ENCODE assay signal across 13 mouse cellular contexts in the genomic region with DNA sequence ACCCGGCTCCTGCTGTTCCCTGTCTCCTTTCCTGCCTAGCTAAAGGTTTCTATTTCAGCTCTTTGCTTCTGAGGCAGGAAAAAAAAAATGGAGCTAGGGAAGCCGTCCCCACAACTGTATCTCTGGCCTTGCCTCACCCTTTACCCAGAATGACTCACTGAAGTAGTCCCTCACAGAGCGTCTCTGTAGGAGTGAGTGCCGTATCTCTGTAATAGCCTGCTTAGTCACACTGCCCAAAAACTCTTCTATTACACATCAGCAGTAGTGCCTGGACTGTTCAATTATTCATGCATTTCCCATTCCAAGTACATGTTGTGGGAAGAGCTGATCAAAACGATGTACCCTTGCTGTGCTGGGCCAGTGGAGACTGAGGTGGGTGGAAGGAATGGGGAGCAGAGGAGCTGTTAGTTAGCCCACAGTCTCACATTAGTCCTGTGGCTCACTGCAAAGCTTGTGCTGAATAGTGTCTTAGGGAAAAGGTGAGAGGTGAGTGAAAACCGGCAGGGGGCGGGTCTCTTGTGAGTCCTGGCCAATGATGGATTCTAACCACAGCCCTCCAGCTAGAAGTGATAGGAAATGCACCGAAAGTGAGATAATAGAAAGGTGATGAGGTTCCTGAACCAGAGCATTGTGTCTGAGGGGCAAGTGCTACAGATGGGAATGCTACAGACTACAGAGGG. TPM values are rescaled to one million over a fixed set of nuclear protein-coding genes. Genes with fewer than 3 reads are reported as not detected.
DNase-seq lines count a peak whose midpoint lies in the region; ATAC-seq and TF ChIP-seq lines count a peak whose summit lies in the region.
"Had no signal": no experiment of that assay in that cellular context is flagged by ENCODE, and none has a peak within 500 bp of the region (broad histone marks: within the 10 kb centered on the region; RNA-seq: fewer than 3 reads in every experiment).

No protein-coding gene starts in this region.

- H3K9me3 ChIP-seq in MEL (replicated peaks; ENCODE audit: insufficient read depth, low read length) = no peaks in the 10 kb centered on the region
- H3K9me3 ChIP-seq in heart, postnatal 0 days (replicated peaks; ENCODE audit: control insufficient read depth, low read length) = no peaks in the 10 kb centered on the region
- H3K9me3 ChIP-seq: hindbrain, embryonic 13.5 days; limb, embryonic 13.5 days; midbrain, embryonic 15.5 days had no signal

- no peaks in the 10 kb centered on the region for H3K79me2 ChIP-seq in MEL (ENCODE audit: control insufficient read depth, insufficient read depth, low read length, poor library complexity)

- DNase-seq in heart, adult 9 months (ENCODE audit: low spot score in 2 of 2) = peak; percentile 44 to 47
- no peak for DNase-seq in heart, postnatal 36 days
- DNase-seq in MEL (ENCODE audit: low read depth, low spot score) (peak; percentile 27), adipocyte (ENCODE audit: low spot score) (peak; percentile 77)
- DNase-seq in heart, postnatal 0 days (ENCODE audit: low spot score) = no peak
- DNase-seq in testis, postnatal 10 days (ENCODE audit: low spot score) = no peak
- no peak for DNase-seq in gastrocnemius, adult 8-10 months (ENCODE audit: low spot score in 2 of 2)
- DNase-seq: cerebellum, postnatal 36 days; lung, embryonic 14.5 days had no signal

- H3K4me2 ChIP-seq in heart, postnatal 0 days (ENCODE audit: low read depth, low read length) = no peak overlapping the region
- H3K4me2 ChIP-seq: hindbrain, embryonic 13.5 days; limb, embryonic 13.5 days; lung, embryonic 14.5 days; midbrain, embryonic 15.5 days had no signal

- H3K4me1 ChIP-seq in MEL (ENCODE audit: control insufficient read depth in 1 of 2, insufficient read depth in 2 of 2, low read length in 2 of 2) = no peaks in the 10 kb centered on the region; a peak in 1 of 4 replicates
- peaks cover 24% of the 10 kb centered on the region for H3K4me1 ChIP-seq in heart, postnatal 0 days (ENCODE audit: control insufficient read depth, insufficient read depth)
- H3K4me1 ChIP-seq: hindbrain, embryonic 13.5 days; limb, embryonic 13.5 days; midbrain, embryonic 15.5 days had no signal

- no peaks in the 10 kb centered on the region for H3K36me3 ChIP-seq in MEL (ENCODE audit: control insufficient read depth in 1 of 2, insufficient read depth in 2 of 2, low read length in 2 of 2)
- H3K36me3 ChIP-seq in heart, postnatal 0 days (replicated peaks; ENCODE audit: control insufficient read depth, insufficient read depth, low read length) = no peaks in the 10 kb centered on the region
- H3K36me3 ChIP-seq: hindbrain, embryonic 13.5 days; limb, embryonic 13.5 days; midbrain, embryonic 15.5 days had no signal

- intact Hi-C loops in heart, postnatal 36 days (cut with DNase I) = no loop called here

- TF ChIP-seq POLR2A in MEL (IDR thresholded peaks at IDR 0.05; ENCODE audit: control insufficient read depth in 1 of 2, insufficient read depth in 1 of 2, low read depth in 1 of 2, low read length in 2 of 2, poor library complexity in 1 of 2) = no peak

- peak; percentile 78 for ATAC-seq in heart, postnatal 0 days (ENCODE audit: insufficient read depth, low read depth)
- ATAC-seq: midbrain, embryonic 15.5 days had no signal

- TF ChIP-seq RAD21 in MEL (IDR thresholded peaks at IDR 0.05; ENCODE audit: low read depth, low read length) = no peak

- H3K4me3 ChIP-seq in MEL (ENCODE audit: control insufficient read depth in 1 of 2, insufficient read depth in 1 of 2, low read depth in 2 of 2, low read length in 2 of 2) = no peak overlapping the region
- H3K4me3 ChIP-seq in heart, postnatal 0 days (ENCODE audit: low read depth, low read length) = no peak overlapping the region
- H3K4me3 ChIP-seq: hindbrain, embryonic 13.5 days; limb, embryonic 13.5 days; midbrain, embryonic 15.5 days had no signal

- no peaks in the 10 kb centered on the region for H3K27me3 ChIP-seq in MEL (ENCODE audit: control insufficient read depth in 1 of 2, insufficient read depth in 2 of 2, low read length in 2 of 2)
- no peaks in the 10 kb centered on the region for H3K27me3 ChIP-seq in heart, postnatal 0 days (ENCODE audit: control insufficient read depth, insufficient read depth, low read length)
- H3K27me3 ChIP-seq: hindbrain, embryonic 13.5 days; limb, embryonic 13.5 days; midbrain, embryonic 15.5 days had no signal

- TF ChIP-seq CTCF in MEL (IDR thresholded peaks at IDR 0.05 in 2 of 3, conservative IDR thresholded peaks at IDR 0.05 in 1 of 3; ENCODE audit: control insufficient read depth in 1 of 3, insufficient read depth in 1 of 3, low read depth in 2 of 3, low read length in 3 of 3, poor library complexity in 1 of 3, severe bottlenecking in 1 of 3) = no peak
- TF ChIP-seq CTCF in heart, postnatal 0 days (IDR thresholded peaks at IDR 0.05; ENCODE audit: low read depth) = no peak

- no peak overlapping the region for H3K27ac ChIP-seq in MEL (ENCODE audit: control insufficient read depth, low read depth, low read length)
- H3K27ac ChIP-seq in heart, postnatal 0 days (ENCODE audit: low read depth) = peak overlapping the region; percentile 52
- H3K27ac ChIP-seq: hindbrain, embryonic 13.5 days; kidney, postnatal 0 days; limb, embryonic 13.5 days; midbrain, embryonic 15.5 days had no signal

- TF ChIP-seq EP300 in MEL (IDR thresholded peaks at IDR 0.05; ENCODE audit: low read depth in 1 of 2, low read length in 2 of 2) = no peak; a peak in 1 of 4 replicates
- TF ChIP-seq EP300 in heart, postnatal 0 days (IDR thresholded peaks at IDR 0.05; ENCODE audit: low read depth) = no peak

- no peak overlapping the region for H3K9ac ChIP-seq in MEL (ENCODE audit: control insufficient read depth, low read depth, low read length, poor library complexity, severe bottlenecking)
- no peak overlapping the region for H3K9ac ChIP-seq in heart, postnatal 0 days (replicated peaks; ENCODE audit: low read depth, low read length)
- H3K9ac ChIP-seq: hindbrain, embryonic 13.5 days; limb, embryonic 13.5 days; lung, embryonic 14.5 days; midbrain, embryonic 15.5 days had no signal

- 37% methylated on average over 8 of the region's 8 CpGs for WGBS in heart, postnatal 0 days

TF ChIP-seq in MEL, 35 proteins besides CTCF, POLR2A, EP300 and RAD21:
- no peak for TF ChIP-seq KAT2A (conservative IDR thresholded peaks at IDR 0.05; ENCODE audit: low read depth, low read length)
- TF ChIP-seq ZKSCAN1 (IDR thresholded peaks at IDR 0.05; ENCODE audit: low read depth, low read length) = no peak
- TF ChIP-seq SIN3A (IDR thresholded peaks at IDR 0.05; ENCODE audit: low read length) = no peak
- TF ChIP-seq MAX (IDR thresholded peaks at IDR 0.05; ENCODE audit: low read length) = no peak
- TF ChIP-seq POLR2AphosphoS5 (IDR thresholded peaks at IDR 0.05; ENCODE audit: borderline replicate concordance, low read depth, low read length) = no peak
- no peak for TF ChIP-seq GABPA (IDR thresholded peaks at IDR 0.05; ENCODE audit: low read depth, low read length)
- no peak for TF ChIP-seq TBP (IDR thresholded peaks at IDR 0.05; ENCODE audit: low read depth, low read length)
- TF ChIP-seq RCOR1 (IDR thresholded peaks at IDR 0.05; ENCODE audit: low read depth, low read length) = no peak
- no peak for TF ChIP-seq MYB (IDR thresholded peaks at IDR 0.05; ENCODE audit: low read depth, low read length)
- no peak for TF ChIP-seq SMC3 (IDR thresholded peaks at IDR 0.05; ENCODE audit: low read depth, low read length)
- TF ChIP-seq BHLHE40 (IDR thresholded peaks at IDR 0.05; ENCODE audit: borderline replicate concordance, low read depth, low read length) = no peak
- TF ChIP-seq GATA1 (IDR thresholded peaks at IDR 0.05; ENCODE audit: low read depth, low read length) = no peak
- TF ChIP-seq NRF1 (IDR thresholded peaks at IDR 0.05; ENCODE audit: insufficient read depth, low read depth, low read length, poor library complexity, severe bottlenecking) = no peak
- TF ChIP-seq MYC (IDR thresholded peaks at IDR 0.05; ENCODE audit: low read depth, low read length) = no peak
- TF ChIP-seq ETS1 (IDR thresholded peaks at IDR 0.05; ENCODE audit: low read depth, low read length) = no peak
- TF ChIP-seq MXI1 (IDR thresholded peaks at IDR 0.05; ENCODE audit: low read depth, low read length) = no peak
- TF ChIP-seq HCFC1 (IDR thresholded peaks at IDR 0.05; ENCODE audit: low read depth, low read length) = no peak
- TF ChIP-seq CHD2 (IDR thresholded peaks at IDR 0.05; ENCODE audit: low read length) = no peak

RNA-seq across cellular contexts. Expression of a gene that starts 46.5 kb away (rescaled TPM):
- total RNA-seq in heart, postnatal 36 days (2021) = 100 to 1,000 TPM; 131 to 132 TPM
- total RNA-seq in MEL (2012; rRNA removed) = not detected in 2 replicates
- not detected for polyA plus RNA-seq in MEL (2012; ENCODE audit: insufficient read depth in 1 of 2, insufficient read length in 2 of 2, low read depth in 1 of 2, low replicate concordance in 2 of 2, missing spikeins in 1 of 2)
- total RNA-seq in heart, postnatal 0 days (2014; rRNA removed; ENCODE audit: low replicate concordance) = 64.2 and 74.1 TPM in 2 replicates
- polyA plus RNA-seq in heart, postnatal 0 days (2015; fragmentation: Nextera tagmentation; extraction: Ambion mirVana) = 92.0 and 93.6 TPM in 2 replicates
- 10 to 100 TPM; 32.1 to 47.3 (median 40.7) TPM for total RNA-seq in gastrocnemius, adult 8-10 months (2022)

Comparison
In these comparisons a context has a peak if more than half of its experiments do, and no peak if none do; other contexts are left out.
1. DNase-seq: peak in heart, adult 9 months (2 of 2), MEL (single experiment) and adipocyte (single experiment); none in heart, postnatal 36 days (0 of 2), heart, postnatal 0 days (single experiment), testis, postnatal 10 days (single experiment) and gastrocnemius, adult 8-10 months (0 of 2).
2. RNA of a gene that starts 46.5 kb away (total RNA-seq): 131 to 132 TPM in heart, postnatal 36 days, 64.2 to 74.1 TPM in heart, postnatal 0 days and 32.1 to 47.3 TPM in gastrocnemius, adult 8-10 months; not detected in MEL; every median in the first group is over 10 times any median in the second.